Mouse (Mus musculus) cortical plate, adult 2 months (tissue): ENCODE results near the gene Brinp2. TPM values are rescaled to one million over a fixed set of nuclear protein-coding genes. Genes with fewer than 3 reads are reported as not detected.

Experiments used
- H3K27ac ChIP-seq: fragments of 200-500 bp; 2 replicates; pipeline ENCODE4 v1.5.1; 2012; ENCODE audit warnings: low read length, control low read depth, inconsistent platforms; ENCODE audit not compliant: insufficient read depth
- H3K4me1 ChIP-seq: fragments of 200-500 bp; 2 replicates; pipeline ENCODE4 v1.6.1; 2011; ENCODE audit warnings: low read length; ENCODE audit not compliant: control insufficient read depth, insufficient read depth
- H3K4me3 ChIP-seq: fragments of 200-500 bp; 2 replicates; pipeline ENCODE4 v1.5.1; 2011; ENCODE audit warnings: mild to moderate bottlenecking, low read length, control low read depth; ENCODE audit not compliant: insufficient read depth
- CTCF ChIP-seq: fragments of 200-500 bp; IDR thresholded peaks from 2 replicates; pipeline ENCODE4 v1.5.1; 2011; ENCODE audit warnings: mild to moderate bottlenecking, control low read depth, low read length; ENCODE audit not compliant: insufficient read depth; ENCODE audit errors: extremely low read depth
- POLR2A ChIP-seq: fragments of 200-500 bp; IDR thresholded peaks from 2 replicates; pipeline ENCODE4 v1.6.1; 2011; ENCODE audit warnings: mild to moderate bottlenecking, low read length, control low read depth; ENCODE audit not compliant: insufficient read depth; ENCODE audit errors: extremely low read depth
- polyA plus RNA-seq: library from polyadenylated mRNA; depleted of rRNA; stranded (reverse); fragments of >200 nt; gene quantifications from 2 replicates; pipeline ENCODE4 v1.2.3, GENCODE M21; 2012

Brinp2 gene
- polyA plus RNA-seq, 1 experiment: 62.2 TPM

DNA sequence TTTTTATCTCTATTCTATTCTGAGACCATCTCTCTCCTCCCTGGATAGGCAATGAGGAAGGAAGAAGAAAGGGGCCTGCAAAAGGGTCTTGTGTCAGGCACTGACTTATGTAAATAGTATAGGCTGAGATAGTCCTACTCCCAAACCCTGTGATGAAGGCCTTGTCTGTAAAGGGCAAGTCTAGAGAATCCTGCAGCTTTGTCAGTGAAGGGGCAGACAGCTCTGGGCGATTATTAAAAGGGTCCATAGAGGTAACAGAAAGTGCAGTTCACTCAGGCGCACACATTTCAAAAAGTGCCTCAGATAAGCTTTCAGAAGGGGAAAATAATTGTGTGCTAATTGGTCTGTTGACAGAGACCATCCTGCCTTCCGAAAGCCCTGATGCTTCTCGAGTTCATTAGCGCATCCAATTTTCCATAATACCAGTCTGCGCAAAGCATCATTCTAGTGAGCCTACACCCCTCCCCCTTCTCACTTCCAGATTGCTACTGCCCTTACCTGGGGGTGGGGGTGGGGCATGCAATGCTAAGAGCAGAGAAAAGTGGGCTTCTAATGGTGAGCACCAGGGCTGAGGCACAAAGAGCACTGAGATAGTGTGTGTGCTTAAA, 97.3 kb downstream of the Brinp2 start:
- Histone ChIP-seq H3K4me3 (no peak overlapping the region), H3K4me1 (peaks cover 3% of the 10 kb centered on the region), H3K27ac (no peak overlapping the region)
- TF ChIP-seq CTCF: no peak
- no peak for TF ChIP-seq POLR2A

DNA sequence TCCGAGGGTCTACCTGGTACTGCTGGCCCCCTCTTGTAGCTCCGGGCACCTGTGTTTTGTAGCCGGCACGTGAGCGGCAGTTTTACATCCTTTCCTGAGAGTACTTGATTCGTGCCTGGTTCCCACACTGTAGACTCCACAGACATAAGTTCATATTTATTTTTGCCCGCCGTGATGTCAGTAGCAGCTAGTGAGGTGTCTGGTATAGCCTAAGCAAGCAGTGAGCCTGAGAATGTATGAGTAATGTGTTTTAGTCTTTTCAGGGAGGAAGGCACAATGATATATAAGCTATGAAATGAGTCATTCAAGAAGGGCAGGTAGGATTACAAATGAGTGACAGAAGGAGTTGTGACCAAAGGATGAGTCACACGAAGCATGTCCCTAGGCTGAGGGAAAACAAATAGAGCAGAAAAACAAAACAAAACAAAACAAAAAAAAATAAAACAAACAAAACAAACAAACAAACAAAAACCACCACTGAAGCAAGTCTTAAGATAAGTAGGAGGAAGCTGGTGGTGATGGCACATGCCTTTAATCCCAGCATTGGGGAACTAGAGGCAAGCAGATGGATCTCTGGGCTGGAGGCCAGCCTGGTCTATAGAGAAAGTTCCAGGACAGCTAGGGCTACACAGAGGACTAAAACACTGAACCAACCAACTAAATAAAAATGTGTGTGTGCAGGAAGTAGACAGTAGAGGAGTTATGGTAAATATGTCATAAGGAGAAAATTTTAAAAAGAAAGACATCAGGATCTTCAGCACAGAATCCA, 100.0 kb downstream of the Brinp2 start:
- Histone ChIP-seq H3K4me1 (peaks cover 5% of the 10 kb centered on the region), H3K27ac (no peak overlapping the region), H3K4me3 (no peak overlapping the region)
- no peak for TF ChIP-seq POLR2A
- no peak for TF ChIP-seq CTCF

DNA sequence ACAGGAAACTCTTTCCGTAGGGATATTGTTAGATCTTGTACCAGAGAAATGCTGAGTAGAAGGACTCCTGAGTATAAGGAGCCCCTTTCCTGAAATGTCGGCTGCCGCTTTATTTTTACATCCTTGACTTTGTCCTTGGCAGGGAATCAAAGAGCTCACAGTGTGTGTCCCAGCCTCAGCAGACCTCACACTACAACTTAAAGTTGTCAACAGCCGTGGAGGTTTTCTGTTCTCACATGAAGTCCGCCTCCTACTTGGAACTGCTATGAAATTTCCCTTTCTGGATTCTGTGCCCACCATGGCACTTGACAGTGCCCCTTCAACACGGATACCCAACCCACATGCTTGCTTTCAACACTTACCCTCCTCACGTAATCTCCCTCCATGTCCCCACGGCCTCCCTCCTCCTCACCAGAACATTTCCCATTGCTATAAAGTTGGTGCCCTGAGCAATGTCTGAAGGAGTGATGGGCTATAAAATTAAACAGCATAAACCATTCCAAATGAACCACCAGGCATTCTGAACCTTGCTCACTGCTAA, 103.4 kb downstream of the Brinp2 start:
- Histone ChIP-seq H3K27ac (no peak overlapping the region), H3K4me3 (no peak overlapping the region), H3K4me1 (peaks cover 4% of the 10 kb centered on the region; the same call in 1 of the 2 replicates)
- no peak for TF ChIP-seq POLR2A
- no peak for TF ChIP-seq CTCF

DNA sequence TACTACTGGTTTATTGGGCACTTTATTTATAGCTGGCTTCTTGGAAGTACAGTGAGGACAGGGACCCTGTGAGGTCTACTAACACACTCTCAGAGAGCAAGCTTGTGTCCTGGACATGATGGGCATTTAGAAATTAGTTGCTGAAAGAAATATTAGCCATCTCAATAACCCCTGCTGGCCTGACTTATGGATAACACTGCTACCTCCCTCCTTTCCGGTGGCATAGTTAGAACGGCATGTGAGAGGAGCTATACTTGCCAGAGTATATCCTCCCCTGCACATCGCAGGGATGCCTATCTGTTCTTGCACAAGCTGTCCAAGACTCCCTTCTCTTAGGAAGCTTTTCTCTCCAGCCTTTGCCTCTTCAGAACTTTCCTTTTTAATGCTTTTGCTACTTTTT, 107.9 kb downstream of the Brinp2 start:
- H3K27ac ChIP-seq: no peak overlapping the region
- peaks cover 4% of the 10 kb centered on the region; the same call in 1 of the 2 replicates for H3K4me1 ChIP-seq
- no peak overlapping the region for H3K4me3 ChIP-seq
- no peak for TF ChIP-seq CTCF
- TF ChIP-seq POLR2A: no peak

DNA sequence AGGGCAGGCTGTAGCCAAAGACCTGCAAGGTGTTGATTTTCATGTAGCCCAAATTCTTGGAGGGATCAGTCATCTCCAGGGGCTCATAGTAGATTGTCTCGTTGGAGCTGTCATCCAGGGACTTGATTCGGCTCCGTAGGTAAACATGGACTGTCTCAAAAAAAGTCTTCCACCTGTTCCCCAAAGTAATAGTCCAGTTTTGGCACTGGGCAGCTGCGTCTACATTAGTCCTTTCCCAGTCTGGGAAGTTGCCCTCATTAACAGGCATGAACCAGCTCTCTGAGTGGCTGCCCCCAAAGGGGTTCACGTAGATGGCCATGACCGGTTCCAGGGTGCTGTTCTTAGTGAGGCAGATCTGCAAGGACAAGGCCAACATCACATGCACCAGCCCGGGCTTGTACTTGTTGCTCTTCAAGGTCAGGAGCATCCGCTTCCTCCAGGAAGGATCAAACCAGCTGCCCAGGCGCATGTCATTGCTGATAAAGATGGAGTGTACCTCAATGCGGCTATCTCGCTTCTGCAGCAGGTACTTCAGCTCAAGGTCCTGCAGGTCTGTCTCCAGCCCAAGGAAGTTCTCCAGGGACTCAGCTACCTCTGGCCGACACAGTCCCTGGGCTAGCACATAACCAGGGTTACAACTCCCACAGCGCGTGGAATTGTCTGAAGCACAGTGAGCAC, 109.5 kb downstream of the Brinp2 start:
- Histone ChIP-seq H3K4me1 (peaks cover 2% of the 10 kb centered on the region; the same call in 1 of the 2 replicates), H3K4me3 (no peak overlapping the region), H3K27ac (no peak overlapping the region)
- TF ChIP-seq POLR2A (no peak), CTCF (no peak)

DNA sequence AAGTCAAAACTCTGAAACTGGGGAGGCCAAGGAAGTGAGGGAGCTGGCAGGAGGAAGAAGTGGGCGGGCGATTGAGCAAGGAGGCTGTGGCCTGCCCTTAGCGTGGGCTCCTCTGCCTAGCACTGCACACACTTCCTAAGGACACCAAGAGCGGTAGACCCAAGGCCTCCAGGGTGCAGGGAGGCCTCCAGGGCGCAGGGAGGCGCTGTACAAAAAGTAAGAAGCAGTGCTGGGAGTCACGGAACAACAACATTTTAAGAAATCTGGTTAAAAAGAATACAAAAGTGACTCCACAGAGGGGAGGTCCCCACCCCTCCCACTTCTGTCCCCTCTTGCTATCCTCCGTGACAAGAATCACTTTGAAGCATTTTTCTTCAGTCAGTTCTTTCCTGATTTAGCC, 110.6 kb downstream of the Brinp2 start:
- Histone ChIP-seq H3K4me1 (peaks cover 2% of the 10 kb centered on the region; the same call in 1 of the 2 replicates), H3K27ac (no peak overlapping the region), H3K4me3 (no peak overlapping the region)
- no peak for TF ChIP-seq POLR2A
- no peak for TF ChIP-seq CTCF

DNA sequence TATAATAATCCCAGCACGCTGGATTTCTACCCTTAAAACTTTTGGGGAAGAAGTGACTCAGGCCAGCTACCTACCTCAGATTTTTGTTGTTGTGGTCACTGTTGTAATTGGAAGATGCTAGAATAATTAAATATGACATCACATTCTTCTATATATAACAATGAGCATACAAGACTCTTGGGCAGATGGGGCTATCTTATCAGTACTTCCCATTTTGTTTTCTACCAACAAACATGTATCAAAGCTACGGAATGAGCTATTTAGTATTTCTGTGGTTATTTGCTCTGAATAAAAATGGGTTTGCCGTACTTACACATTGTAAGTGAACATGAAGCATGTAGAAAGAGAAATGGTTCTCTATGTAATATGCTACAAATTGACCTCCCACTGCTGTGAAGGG, 112.1 kb downstream of the Brinp2 start:
- Histone ChIP-seq H3K27ac (no peak overlapping the region), H3K4me1 (peaks cover 2% of the 10 kb centered on the region; the same call in 1 of the 2 replicates), H3K4me3 (no peak overlapping the region)
- TF ChIP-seq CTCF (no peak), POLR2A (no peak)

DNA sequence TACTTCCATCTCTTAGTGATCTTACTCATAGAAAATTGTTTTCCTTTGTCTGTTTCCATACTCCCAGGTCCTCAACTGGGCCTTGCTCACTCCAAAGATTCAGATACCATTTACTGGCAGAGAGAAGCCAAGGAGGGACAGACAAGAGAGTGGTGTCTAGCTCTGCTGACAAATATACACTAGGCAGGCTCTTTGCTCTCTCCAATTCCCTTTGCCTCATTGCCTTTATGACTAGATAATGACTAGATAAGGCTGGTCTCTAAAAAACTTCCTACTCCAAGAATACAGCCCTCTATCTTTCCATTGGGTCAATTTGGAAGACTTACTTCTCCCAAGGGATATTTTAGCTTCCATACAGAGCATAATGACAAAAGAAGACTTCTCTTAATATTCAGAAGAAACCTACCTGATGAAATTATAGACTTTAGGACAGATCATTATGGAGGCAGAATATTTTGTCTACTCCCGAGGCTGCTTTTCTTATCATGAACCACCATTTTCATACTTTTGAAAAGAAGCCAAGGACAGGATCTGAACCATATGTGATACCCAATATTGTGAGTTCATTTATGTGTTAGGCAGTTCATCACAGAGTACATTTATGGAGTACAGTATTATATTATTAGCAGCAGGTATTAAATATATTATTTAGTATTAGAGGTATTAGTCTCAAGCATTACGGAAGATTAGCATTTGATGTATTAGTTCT, 114.1 kb downstream of the Brinp2 start:
- Histone ChIP-seq H3K4me1 (no peaks in the 10 kb centered on the region; the same call in 1 of the 2 replicates), H3K4me3 (no peak overlapping the region), H3K27ac (no peak overlapping the region)
- TF ChIP-seq CTCF (no peak), POLR2A (no peak)

DNA sequence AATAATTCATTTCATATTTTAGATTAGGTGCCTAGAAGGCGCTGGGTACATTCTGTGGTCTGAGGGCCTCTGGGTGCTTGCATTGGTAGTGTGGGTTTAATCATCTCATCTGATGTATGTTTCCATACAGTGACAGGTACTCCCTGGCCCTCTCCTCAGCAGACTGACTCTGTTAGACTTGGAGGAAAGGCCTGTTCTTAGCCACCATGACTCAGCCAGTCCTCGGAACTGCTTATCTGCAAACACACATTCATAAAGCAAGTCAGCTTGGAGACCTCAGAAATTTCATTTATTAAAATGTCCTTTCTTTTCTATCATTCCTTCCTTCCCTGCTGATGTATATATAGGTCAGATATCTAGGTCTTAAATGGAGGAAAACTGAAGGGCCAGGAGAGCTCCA, 116.3 kb downstream of the Brinp2 start:
- TF ChIP-seq CTCF: no peak
- Histone ChIP-seq H3K27ac (no peak overlapping the region), H3K4me1 (no peaks in the 10 kb centered on the region; the same call in 1 of the 2 replicates), H3K4me3 (no peak overlapping the region)
